Mouse (Mus musculus) liver, postnatal 0 days (tissue): ENCODE measurements at regions not wholly inside any gene's neighbourhood (a gene's known extent, or its start where the extent isn't known, plus 50 kb on each side); places are given as distances from the start of the nearest gene placed in this dataset.

Experiments
- CTCF ChIP-seq: sonication (generic); IDR thresholded peaks from 2 replicates; pipeline ENCODE4 v1.5.1; 2016; ENCODE audit warnings: antibody characterized with exemption, low read depth
- EP300 ChIP-seq: IDR thresholded peaks from 2 replicates; pipeline ENCODE4 v1.6.1; 2016; ENCODE audit warnings: antibody characterized with exemption, low read depth, mild to moderate bottlenecking

GRCm38 (mm10) chr4:53919188-53919587 is 93.3 kb downstream of the Tmem38b start:
- TF ChIP-seq CTCF (peak; percentile 73), EP300 (no peak)
